Mouse (Mus musculus): ENCODE measurements around the gene Gcnt2.
"Not testable (repeated sequence)": the region's sequence is repeated elsewhere in the genome, so short reads cannot be mapped to it uniquely, and the experiment has no call there.

The Gcnt2 gene

GRCm38 (mm10) chr13:40904080-40904479 lies 44.5 kb downstream of the Gcnt2 start:
- DNase-seq (ENCODE audit: low spot score in 2 of 2) = peak in 1 of 2 experiments; percentile 46

- no peak for DNase-seq (ENCODE audit: low spot score in 2 of 2)
Measured at GRCm38 (mm10) chr13:40906528-40906927, 47.0 kb downstream of the Gcnt2 start.

- DNase-seq (ENCODE audit: low spot score in 2 of 2) = no peak
Measured at GRCm38 (mm10) chr13:40907274-40907673, 47.7 kb downstream of the Gcnt2 start.

DNA sequence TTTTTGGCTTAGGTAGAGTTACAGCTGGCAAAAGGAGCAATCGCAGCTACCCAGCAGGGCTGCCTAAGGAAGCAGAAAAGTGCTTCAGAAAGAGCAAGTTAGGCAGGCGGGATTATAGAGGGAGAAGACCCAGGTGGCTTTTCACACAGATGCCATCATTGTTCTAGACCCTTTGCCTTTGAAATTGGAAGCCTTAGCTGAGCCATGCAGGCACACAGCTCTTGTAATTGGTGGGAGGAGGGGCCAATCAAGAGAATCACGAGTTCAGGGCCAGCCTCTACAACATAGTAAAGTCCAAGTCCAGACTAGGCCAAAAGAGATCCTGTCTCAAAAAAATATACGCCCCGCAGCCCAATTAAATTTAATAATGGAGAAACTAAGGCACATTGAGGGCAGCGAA lies 48.5 kb downstream of the Gcnt2 start:
- DNase-seq (ENCODE audit: low spot score in 2 of 2) = no peak

DNA sequence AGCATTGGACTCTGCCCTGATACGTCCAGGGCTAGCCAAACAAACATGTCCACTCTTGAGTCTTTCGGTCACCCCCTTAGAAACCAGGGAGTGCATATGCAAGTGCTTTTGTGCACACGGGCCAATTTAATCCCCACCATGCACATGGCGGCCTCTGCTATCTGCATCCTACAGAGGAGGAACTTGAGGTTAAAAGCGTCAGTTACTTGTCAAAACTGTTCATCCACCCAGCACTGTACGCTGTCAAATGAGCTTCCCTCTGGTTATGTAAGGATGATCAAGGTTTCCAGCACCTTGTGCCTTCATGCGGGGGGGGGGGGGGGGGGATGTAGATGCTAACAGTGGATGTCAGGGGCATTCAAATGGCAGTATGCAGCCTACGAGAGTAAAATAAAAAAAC lies 49.5 kb downstream of the Gcnt2 start:
- no peak for DNase-seq (ENCODE audit: low spot score in 2 of 2)

DNA sequence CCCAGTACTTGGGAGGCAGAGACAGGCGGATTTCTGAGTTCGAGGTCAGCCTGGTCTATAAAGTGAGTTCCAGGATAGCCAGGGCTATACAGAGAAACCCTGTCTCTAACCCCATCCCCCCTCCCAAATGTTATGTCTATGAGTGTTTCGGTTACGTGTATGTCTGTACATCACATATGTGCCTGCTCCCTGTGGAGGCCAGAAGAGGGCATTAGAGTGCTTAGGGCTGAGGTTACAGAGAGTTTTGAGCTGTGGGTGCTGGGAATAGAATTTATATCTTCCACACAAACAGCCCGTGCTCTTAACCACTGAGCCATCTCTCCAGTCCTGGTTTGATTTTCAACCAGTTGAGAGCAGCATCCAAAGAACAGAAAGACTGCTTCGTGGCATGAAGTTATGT lies 50.5 kb downstream of the Gcnt2 start:
- DNase-seq (ENCODE audit: low spot score in 2 of 2) = no peak

DNA sequence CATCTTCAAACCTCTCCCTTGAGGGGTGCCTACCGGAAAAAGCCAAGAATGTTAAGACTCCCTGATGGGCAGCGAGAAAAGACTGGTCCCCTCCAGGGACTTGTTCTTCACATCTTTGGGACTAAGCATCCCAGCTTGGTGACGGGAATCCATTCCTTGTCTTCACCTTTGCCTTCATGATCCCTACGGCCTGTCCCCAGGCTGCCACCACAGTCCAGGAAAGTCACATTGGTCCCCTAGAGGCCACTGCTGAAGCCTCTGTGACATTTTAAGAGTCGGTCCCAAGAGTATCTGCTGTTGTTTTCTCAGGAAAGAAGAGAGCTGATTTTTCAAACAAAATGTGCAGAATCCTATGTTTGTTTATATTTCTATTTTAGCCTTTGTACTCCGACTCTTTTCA lies 52.4 kb downstream of the Gcnt2 start:
- DNase-seq (ENCODE audit: low spot score in 2 of 2) = no peak

- DNase-seq (ENCODE audit: low spot score in 2 of 2) = no peak
Measured at GRCm38 (mm10) chr13:40913395-40914018, 54.0 kb downstream of the Gcnt2 start.

GRCm38 (mm10) chr13:40914053-40914585 lies 54.6 kb downstream of the Gcnt2 start:
- no peak for DNase-seq (ENCODE audit: low spot score in 2 of 2)

DNA sequence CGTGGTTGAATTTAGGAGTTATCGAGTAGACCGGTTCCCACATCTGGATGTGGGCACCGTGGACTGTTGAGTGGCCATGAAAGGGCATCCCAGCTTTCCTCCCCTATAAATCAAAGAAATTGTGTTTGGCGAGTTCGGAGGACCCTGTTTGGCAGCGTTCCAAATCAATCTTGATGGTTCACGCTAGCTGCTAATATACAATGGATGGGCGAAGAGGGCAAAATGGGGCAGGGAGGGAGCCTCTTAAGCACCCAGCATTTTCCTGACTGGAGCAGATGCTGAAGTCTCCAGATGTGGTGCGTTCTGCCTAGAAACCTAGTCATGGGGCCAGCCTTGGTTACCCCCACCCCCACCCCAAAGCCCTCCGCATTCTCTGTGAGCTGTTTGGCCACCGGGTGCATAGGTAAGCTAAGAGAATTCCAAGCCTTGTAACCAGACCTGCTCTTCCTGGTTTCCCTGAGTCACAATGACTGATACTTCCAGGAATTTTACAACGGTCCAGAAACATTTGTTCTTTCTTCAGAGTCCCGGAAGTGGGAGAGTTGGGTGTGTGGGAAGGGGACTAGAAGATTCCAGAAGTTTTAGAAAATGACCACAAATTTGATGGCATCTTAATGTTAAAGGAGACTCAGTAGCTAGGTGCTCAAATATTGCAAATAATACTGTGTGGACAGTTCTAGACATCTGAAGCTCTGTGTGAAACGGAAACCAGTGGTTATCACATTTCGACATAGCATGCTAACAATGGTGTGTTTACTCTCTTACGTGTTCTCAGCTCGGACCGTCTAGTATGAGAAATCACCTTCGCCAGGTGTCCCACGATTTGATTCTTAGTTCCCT lies 57.0 kb downstream of the Gcnt2 start:
- no peak for DNase-seq (ENCODE audit: low spot score in 2 of 2)

- DNase-seq (ENCODE audit: low spot score in 2 of 2) = peak; percentile 53 to 54
Measured at GRCm38 (mm10) chr13:40917161-40918091, 57.9 kb downstream of the Gcnt2 start.

DNA sequence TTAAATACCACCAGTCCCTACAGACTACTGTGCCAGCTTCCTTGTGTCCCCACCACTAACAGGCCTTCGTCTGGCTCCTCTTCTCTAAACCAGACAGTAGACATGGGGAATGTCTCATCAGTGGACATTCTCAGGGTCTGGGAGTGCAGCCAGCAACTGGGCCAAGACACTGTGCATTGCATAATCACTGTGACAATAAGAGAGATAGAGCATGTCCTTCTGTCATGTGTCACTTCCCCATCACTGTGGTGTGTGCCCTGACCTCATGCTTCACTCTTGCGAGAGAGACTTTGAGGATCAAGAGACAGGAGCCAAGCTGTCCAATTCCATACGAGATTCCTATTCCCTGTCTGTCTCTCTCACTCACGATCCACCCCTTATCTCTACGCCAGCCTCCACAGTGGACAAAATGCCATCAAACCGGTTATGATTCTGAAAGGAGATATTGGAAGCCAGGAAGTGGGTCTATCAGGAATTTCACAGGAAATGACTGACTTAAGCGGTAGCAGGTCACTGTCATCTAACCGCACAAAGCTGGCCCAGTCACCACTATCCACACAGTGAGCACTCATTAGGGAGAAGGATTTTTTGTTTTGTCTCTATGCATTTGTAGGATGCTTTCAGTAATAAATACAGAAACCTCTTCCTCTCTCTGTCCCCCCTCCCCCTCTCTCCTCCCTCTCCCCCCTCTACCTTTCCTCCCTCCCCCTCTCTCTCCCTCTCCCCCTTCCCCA lies 61.9 kb downstream of the Gcnt2 start:
- DNase-seq (ENCODE audit: low spot score in 2 of 2) = peak in 1 of 2 experiments; percentile 22

DNA sequence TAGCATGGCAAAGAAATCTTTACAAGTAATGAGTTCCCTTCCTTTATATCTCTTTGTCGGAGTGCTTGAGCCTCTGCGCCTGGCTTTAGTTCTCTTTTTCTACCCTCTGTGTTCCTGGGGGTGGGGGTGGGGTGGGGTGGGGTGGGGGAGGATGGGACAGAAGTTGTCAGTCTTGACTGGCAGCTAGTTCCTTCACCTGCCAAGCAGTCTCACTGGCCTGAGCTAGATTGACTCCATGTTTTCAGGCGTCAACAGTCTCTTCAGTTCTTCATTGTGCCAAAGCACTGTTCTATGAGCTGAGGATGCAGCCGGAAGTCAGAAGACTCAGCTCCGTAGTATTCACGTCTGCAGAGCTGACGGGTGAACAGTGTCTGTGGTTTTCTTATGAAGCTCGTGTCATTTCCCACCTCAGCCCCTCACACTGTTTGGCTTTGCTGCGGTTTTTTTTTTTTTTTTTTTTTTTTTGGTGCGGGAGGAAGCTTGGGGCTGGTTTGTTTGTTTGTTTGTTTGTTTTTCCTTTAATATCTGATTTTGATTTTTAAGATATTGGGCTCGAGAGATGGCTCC lies 62.8 kb downstream of the Gcnt2 start:
- DNase-seq (ENCODE audit: low spot score in 2 of 2) = no peak

DNA sequence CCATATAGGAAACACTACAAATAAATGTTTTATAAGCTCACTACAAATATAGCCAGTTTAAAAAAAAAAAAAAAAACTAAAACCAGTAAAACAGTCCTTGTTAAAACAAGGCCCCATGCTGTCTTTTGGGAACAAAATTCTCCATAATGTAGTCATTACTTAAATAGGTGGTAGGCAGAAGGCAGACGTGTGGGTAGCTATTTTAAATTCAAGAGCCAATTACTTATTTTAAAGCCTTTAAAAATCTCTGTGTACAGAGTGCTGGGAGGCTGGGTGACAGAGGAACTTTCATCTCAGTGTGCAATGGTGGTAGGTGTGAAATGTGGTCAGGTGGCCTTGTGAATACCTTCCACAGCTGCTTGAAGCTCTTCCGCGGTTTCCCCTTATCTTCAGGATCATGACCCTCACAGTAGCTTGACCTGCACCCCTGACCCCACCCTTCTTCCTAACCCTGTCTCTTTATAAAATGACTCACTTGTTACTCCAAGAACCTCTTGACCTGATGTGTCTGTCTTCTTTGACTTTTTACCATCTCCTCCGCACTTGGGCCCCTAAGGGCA lies 64.3 kb downstream of the Gcnt2 start:
- DNase-seq (ENCODE audit: low spot score in 2 of 2) = no peak

GRCm38 (mm10) chr13:40928192-40928898 lies 68.8 kb downstream of the Gcnt2 start:
- peak; percentile 24 to 44 for DNase-seq (ENCODE audit: low spot score in 2 of 2)

- not testable (repeated sequence) for DNase-seq (ENCODE audit: low spot score in 2 of 2)
Measured at GRCm38 (mm10) chr13:40931871-40932270, 72.3 kb downstream of the Gcnt2 start.

DNA sequence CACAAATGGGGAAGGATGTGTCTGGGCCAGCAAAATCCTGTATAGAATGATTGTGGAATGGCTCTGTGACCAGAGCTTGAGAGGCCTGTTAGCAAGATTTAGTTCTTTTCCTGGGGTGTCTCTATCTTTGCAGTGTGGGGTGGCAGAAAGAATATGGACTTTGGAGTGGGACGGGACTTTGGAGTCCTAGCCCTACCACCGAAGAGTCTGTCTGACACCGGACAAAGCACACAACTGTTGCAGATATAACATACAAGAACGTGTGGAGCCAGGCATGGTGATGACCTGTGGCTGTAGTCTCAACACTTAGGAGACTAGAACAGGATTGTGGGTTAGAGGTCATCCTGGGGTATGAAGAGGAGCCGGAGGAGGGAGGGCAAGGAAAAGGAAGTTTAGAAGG lies 73.0 kb downstream of the Gcnt2 start:
- no peak for DNase-seq (ENCODE audit: low spot score in 2 of 2)

DNA sequence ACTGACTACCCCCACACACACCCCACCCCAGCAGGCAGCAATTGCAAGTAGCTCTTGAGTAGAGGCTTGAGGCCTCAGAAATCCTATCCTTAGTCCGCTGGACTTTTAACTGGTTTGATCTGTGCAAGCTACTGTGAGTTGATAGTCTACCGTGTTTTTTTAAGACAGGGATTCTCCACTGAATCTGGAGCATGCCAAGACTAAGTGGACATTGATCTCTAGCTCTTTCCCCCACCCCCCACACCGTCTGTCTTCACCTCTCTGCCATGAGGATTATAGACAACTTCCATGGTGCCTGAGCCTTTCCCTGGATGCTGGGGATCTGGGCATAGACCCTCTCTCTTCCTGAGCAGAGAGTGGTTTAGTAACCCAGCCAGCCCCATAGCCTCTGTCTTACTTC lies 74.8 kb downstream of the Gcnt2 start:
- no peak for DNase-seq (ENCODE audit: low spot score in 2 of 2)

GRCm38 (mm10) chr13:40937586-40937985 lies 78.0 kb downstream of the Gcnt2 start:
- no peak for DNase-seq (ENCODE audit: low spot score in 2 of 2)
